Mouse (Mus musculus): Measurements from ENCODE around the gene Calm3. TPM values are rescaled to one million over a fixed set of nuclear protein-coding genes. Genes with fewer than 3 reads are reported as not detected.

The Calm3 gene
- polyA plus RNA-seq (2015; fragmentation: Nextera tagmentation; extraction: Ambion mirVana), result 58.8 and 60.3 TPM in 2 replicates

- DNase-seq (peak; percentile 99), ATAC-seq (peak; percentile 92)
- WGBS (ENCODE audit: insufficient replicate concordance), result 2% methylated on average over 64 of the region's 64 CpGs
- Histone ChIP-seq H3K9me3 (ENCODE audit: low read length) (no peaks in the 10 kb centered on the region), H3K27ac (ENCODE audit: low read depth) (peak within 1 kb of the TSS; percentile 92), H3K27me3 (ENCODE audit: insufficient read depth, low read length) (no peaks in the 10 kb centered on the region), H3K36me3 (replicated peaks; ENCODE audit: insufficient read depth, low read length) (peaks cover 14% of the 10 kb centered on the region), H3K9ac (replicated peaks) (peak within 1 kb of the TSS; percentile 94), H3K4me2 (ENCODE audit: low read depth, low read length) (peak within 1 kb of the TSS; percentile 99), H3K4me1 (ENCODE audit: insufficient read depth) (peaks cover 32% of the 10 kb centered on the region), H3K4me3 (ENCODE audit: low read depth, low read length) (peak within 1 kb of the TSS; percentile 94)
- TF ChIP-seq CTCF (IDR thresholded peaks at IDR 0.05; ENCODE audit: low read depth) (peak; percentile 30; the same call in 1 of the 2 replicates), EP300 (IDR thresholded peaks at IDR 0.05; ENCODE audit: low read depth) (peak; percentile 84; the same call in 1 of the 2 replicates)
These were observed at the start of gene Calm3 for GRCm38 (mm10) chr7:16924037-16924834. Gene Calm3 (minus strand): TSS chr7:16924114.

GRCm38 (mm10) chr7:16971160-16971559 lies 47.2 kb upstream of the Calm3 start:
- H3K27me3 ChIP-seq (ENCODE audit: insufficient read depth, low read length), result no peaks in the 10 kb centered on the region
- ATAC-seq (no peak), DNase-seq (no peak)
- no peak overlapping the region for H3K27ac ChIP-seq (ENCODE audit: low read depth)
- no peaks in the 10 kb centered on the region for H3K9me3 ChIP-seq (ENCODE audit: low read length)
- 44% methylated on average over 3 of the region's 3 CpGs for WGBS (ENCODE audit: insufficient replicate concordance)
- H3K4me1 ChIP-seq (ENCODE audit: insufficient read depth), result no peaks in the 10 kb centered on the region
- no peak overlapping the region for H3K4me3 ChIP-seq (ENCODE audit: low read depth, low read length)
- no peak overlapping the region for H3K4me2 ChIP-seq (ENCODE audit: low read depth, low read length)
- H3K36me3 ChIP-seq (replicated peaks; ENCODE audit: insufficient read depth, low read length), result no peaks in the 10 kb centered on the region
- H3K9ac ChIP-seq (replicated peaks), result no peak overlapping the region
- TF ChIP-seq EP300 (IDR thresholded peaks at IDR 0.05; ENCODE audit: low read depth) (no peak), CTCF (IDR thresholded peaks at IDR 0.05; ENCODE audit: low read depth) (no peak)

DNA sequence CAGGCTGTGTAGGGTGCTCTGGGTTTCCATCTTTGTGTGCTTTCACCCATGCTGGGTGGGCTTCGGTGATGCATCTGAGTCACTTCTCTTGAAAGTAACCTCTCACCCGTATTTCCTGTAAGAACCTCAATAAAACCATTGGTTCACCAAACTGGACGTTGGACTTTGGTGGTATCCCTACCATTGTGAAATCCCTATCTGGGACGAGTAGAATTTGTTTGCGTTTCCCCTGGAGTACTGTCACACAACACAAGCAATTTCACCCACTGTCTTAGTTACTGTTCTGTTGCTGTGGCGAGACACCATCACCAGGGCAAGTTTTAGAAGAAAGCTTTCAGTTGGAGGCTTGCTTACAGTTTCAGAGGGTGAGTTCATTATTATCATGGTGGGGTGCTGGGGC lies 44.5 kb upstream of the Calm3 start:
- Histone ChIP-seq H3K9me3 (ENCODE audit: low read length) (no peaks in the 10 kb centered on the region), H3K27ac (ENCODE audit: low read depth) (peak overlapping the region; percentile 81), H3K9ac (replicated peaks) (no peak overlapping the region), H3K4me3 (ENCODE audit: low read depth, low read length) (no peak overlapping the region), H3K4me1 (ENCODE audit: insufficient read depth) (no peaks in the 10 kb centered on the region), H3K27me3 (ENCODE audit: insufficient read depth, low read length) (no peaks in the 10 kb centered on the region), H3K4me2 (ENCODE audit: low read depth, low read length) (peak overlapping the region; percentile 30), H3K36me3 (replicated peaks; ENCODE audit: insufficient read depth, low read length) (no peaks in the 10 kb centered on the region)
- DNase-seq, result peak; percentile 19
- WGBS (ENCODE audit: insufficient replicate concordance), result 57% methylated on average over 6 of the region's 6 CpGs
- TF ChIP-seq EP300 (IDR thresholded peaks at IDR 0.05; ENCODE audit: low read depth) (peak; percentile 35; the same call in 1 of the 2 replicates), CTCF (IDR thresholded peaks at IDR 0.05; ENCODE audit: low read depth) (no peak)
- ATAC-seq, result peak; percentile 88

- Histone ChIP-seq H3K4me2 (ENCODE audit: low read depth, low read length) (no peak overlapping the region), H3K4me3 (ENCODE audit: low read depth, low read length) (no peak overlapping the region), H3K9me3 (ENCODE audit: low read length) (no peaks in the 10 kb centered on the region), H3K27ac (ENCODE audit: low read depth) (no peak overlapping the region), H3K27me3 (ENCODE audit: insufficient read depth, low read length) (no peaks in the 10 kb centered on the region), H3K4me1 (ENCODE audit: insufficient read depth) (no peaks in the 10 kb centered on the region), H3K9ac (replicated peaks) (no peak overlapping the region), H3K36me3 (replicated peaks; ENCODE audit: insufficient read depth, low read length) (no peaks in the 10 kb centered on the region)
- ATAC-seq (no peak), DNase-seq (no peak)
- TF ChIP-seq EP300 (IDR thresholded peaks at IDR 0.05; ENCODE audit: low read depth) (no peak), CTCF (IDR thresholded peaks at IDR 0.05; ENCODE audit: low read depth) (no peak)
- WGBS (ENCODE audit: insufficient replicate concordance), result 64% methylated on average over 5 of the region's 5 CpGs
These were observed 37.8 kb upstream of the Calm3 start for GRCm38 (mm10) chr7:16961678-16962077.

DNA sequence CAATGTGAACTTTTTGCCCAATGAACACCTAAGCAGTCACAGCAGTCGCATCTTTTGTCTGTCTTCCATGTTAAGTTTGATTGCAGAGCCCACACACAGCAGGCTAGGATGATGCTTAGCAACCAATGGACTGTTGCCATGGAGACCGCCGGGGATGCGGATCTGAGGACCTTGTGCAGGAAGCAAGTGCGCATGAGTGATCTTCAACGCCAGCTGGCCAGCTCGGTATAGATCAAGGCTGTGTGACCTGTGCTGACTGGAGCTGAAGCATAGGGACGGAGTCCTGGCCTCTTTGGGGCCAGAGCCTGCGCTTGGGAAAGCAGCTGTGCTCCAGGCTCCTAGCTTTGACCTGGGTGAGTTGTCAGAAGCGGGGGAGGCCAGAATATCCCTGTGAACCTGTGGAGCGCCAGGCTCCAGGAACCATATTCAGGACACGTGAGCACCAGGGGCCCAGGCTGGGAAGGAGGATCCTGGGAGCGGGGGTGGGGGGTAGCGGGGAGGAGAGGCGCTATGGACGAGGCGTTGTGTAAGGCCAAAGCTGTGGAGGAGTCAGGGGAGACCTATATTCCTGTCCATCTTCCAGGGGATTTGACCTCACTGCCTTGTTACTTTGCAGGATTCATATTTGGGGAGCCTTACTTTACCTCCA lies 35.7 kb upstream of the Calm3 start, which contains the start of gene Pnmal1:
TSS of gene Pnmal1 (plus strand) at position 141 of the 649 bp plus-strand sequence.
- Histone ChIP-seq H3K9ac (replicated peaks) (no peak within 1 kb of the TSS), H3K4me3 (ENCODE audit: low read depth, low read length) (no peak within 1 kb of the TSS), H3K9me3 (ENCODE audit: low read length) (no peaks in the 10 kb centered on the region), H3K27me3 (ENCODE audit: insufficient read depth, low read length) (no peaks in the 10 kb centered on the region), H3K27ac (ENCODE audit: low read depth) (no peak within 1 kb of the TSS), H3K36me3 (replicated peaks; ENCODE audit: insufficient read depth, low read length) (no peaks in the 10 kb centered on the region), H3K4me2 (ENCODE audit: low read depth, low read length) (no peak within 1 kb of the TSS), H3K4me1 (ENCODE audit: insufficient read depth) (no peaks in the 10 kb centered on the region)
- 39% methylated on average over 17 of the region's 17 CpGs for WGBS (ENCODE audit: insufficient replicate concordance)
- ATAC-seq (no peak), DNase-seq (peak; percentile 22)
- TF ChIP-seq EP300 (IDR thresholded peaks at IDR 0.05; ENCODE audit: low read depth), result no peak
- TF ChIP-seq CTCF (IDR thresholded peaks at IDR 0.05; ENCODE audit: low read depth), result no peak
